Mouse (Mus musculus) liver, postnatal 0 days (tissue): Measurements from ENCODE around the gene Ntm.

Experiments used
- CTCF ChIP-seq: sonication (generic); IDR thresholded peaks from 2 replicates; pipeline ENCODE4 v1.5.1; 2016; ENCODE audit warnings: antibody characterized with exemption, low read depth
- EP300 ChIP-seq: IDR thresholded peaks from 2 replicates; pipeline ENCODE4 v1.6.1; 2016; ENCODE audit warnings: antibody characterized with exemption, low read depth, mild to moderate bottlenecking

DNA sequence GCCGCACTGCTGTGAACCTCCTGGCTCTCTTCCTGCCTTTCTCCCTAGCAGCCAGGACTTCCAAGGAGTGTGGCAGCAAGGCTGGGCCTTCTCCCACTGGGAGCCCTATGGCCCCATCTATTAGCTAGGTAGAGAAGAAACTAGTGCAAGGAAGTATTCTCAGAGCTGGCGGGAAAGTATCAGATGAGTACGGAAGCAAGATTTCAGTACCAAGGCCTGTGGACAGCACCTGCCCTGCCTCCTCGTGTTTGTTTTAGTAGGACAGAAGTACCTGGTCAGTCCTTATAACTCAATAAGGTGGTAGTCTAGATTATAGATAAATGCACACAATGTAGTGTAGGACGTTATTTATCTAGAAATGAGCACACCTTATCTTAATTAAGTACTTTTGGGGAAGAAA is 874.3 kb downstream of the Ntm start:
- TF ChIP-seq EP300, result no peak
- no peak for TF ChIP-seq CTCF
